Mouse (Mus musculus): ENCODE results near the gene Cebpa. TPM values are rescaled to one million over a fixed set of nuclear protein-coding genes. Genes with fewer than 3 reads are reported as not detected.

The Cebpa gene
- polyA plus RNA-seq, 1 experiment from 2014 or later = 0.32 TPM

DNA sequence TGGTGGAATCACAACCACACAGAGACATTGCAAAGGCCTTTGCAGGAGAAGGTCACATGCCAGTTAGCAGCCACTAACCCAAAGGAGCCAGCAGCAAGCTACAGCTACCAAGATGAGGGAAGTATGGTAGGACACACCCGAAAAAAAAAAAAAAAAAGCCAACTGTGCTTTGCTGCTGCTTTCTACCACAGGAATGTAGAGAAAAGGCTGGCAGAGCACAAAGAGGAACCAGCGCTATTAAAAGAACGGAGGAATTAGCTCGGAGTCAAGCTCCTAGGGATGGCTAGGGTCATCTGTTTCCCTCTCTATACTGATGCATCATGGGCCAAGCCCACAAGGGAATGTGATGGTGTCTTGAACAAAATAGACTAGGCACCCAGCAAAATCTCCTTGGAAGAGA lies 20.3 kb upstream of the Cebpa start:
- Histone ChIP-seq H3K27me3 (replicated peaks; ENCODE audit: control insufficient read depth, insufficient read depth, low read length) (no peaks in the 10 kb centered on the region), H3K4me1 (replicated peaks; ENCODE audit: control insufficient read depth, insufficient read depth, low read length) (no peaks in the 10 kb centered on the region), H3K4me3 (replicated peaks; ENCODE audit: low read length) (no peak overlapping the region), H3K9ac (replicated peaks; ENCODE audit: low read depth, low read length) (no peak overlapping the region), H3K9me3 (ENCODE audit: control insufficient read depth, low read length) (peaks cover 2% of the 10 kb centered on the region; the same call in 1 of the 2 replicates), H3K36me3 (ENCODE audit: control insufficient read depth, insufficient read depth) (no peaks in the 10 kb centered on the region), H3K4me2 (ENCODE audit: low read length) (no peak overlapping the region), H3K27ac (ENCODE audit: low read length) (no peak overlapping the region)
- no peak for ATAC-seq
- WGBS = 73% methylated on average over 4 of the region's 4 CpGs

DNA sequence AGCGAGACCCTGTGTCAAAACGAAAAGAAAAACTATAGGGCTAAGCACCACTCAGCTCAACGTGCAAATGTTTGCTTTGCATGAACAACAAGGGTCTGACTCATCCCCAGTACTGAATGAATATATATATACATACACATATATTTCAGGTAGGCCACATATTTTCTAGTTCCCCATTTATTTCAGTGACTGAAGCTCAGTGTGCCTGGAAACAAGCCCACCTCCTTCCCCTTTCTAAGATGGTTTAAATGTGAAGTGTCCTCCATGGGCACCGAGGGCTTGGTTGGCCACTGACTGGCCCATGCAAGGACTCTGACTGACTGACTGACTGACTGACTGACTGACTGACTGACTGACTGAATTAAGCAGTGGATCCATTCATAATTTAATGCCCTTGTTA lies 19.6 kb upstream of the Cebpa start:
- no peaks in the 10 kb centered on the region for H3K27me3 ChIP-seq (replicated peaks; ENCODE audit: control insufficient read depth, insufficient read depth, low read length)
- no peak overlapping the region for H3K4me2 ChIP-seq (ENCODE audit: low read length)
- H3K4me1 ChIP-seq (replicated peaks; ENCODE audit: control insufficient read depth, insufficient read depth, low read length) = no peaks in the 10 kb centered on the region
- ATAC-seq = no peak
- peaks cover 2% of the 10 kb centered on the region; the same call in 1 of the 2 replicates for H3K9me3 ChIP-seq (ENCODE audit: control insufficient read depth, low read length)
- no peak overlapping the region for H3K4me3 ChIP-seq (replicated peaks; ENCODE audit: low read length)
- H3K27ac ChIP-seq (ENCODE audit: low read length) = no peak overlapping the region
- no peak overlapping the region for H3K9ac ChIP-seq (replicated peaks; ENCODE audit: low read depth, low read length)
- WGBS = 94% methylated on average over 4 of the region's 4 CpGs
- no peaks in the 10 kb centered on the region for H3K36me3 ChIP-seq (ENCODE audit: control insufficient read depth, insufficient read depth)

DNA sequence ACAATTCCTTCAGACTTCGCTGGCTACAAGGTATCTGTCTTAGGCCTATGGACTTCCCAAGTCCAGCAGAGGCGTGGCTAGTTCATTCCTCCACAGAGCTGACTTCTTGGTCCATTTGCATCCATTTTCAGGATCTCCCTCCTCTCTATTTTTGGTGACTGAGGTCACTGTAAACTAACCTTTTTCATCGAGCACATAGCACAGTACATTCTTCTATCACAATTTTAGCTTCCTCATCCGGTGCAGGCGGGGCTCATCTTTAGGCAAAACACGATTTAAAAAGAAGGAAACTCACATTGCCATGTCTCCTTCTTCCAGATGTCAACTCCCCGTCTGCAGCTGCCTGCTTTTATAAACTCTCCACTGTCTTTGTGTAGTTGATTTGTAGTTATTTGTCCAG lies 12.5 kb upstream of the Cebpa start:
- no peak overlapping the region for H3K4me3 ChIP-seq (replicated peaks; ENCODE audit: low read length)
- peaks cover 3% of the 10 kb centered on the region; the same call in 1 of the 2 replicates for H3K9me3 ChIP-seq (ENCODE audit: control insufficient read depth, low read length)
- H3K4me1 ChIP-seq (replicated peaks; ENCODE audit: control insufficient read depth, insufficient read depth, low read length) = no peaks in the 10 kb centered on the region
- H3K4me2 ChIP-seq (ENCODE audit: low read length) = no peak overlapping the region
- no peaks in the 10 kb centered on the region for H3K27me3 ChIP-seq (replicated peaks; ENCODE audit: control insufficient read depth, insufficient read depth, low read length)
- H3K9ac ChIP-seq (replicated peaks; ENCODE audit: low read depth, low read length) = no peak overlapping the region
- WGBS = 81% methylated on average over 7 of the region's 7 CpGs
- H3K27ac ChIP-seq (ENCODE audit: low read length) = no peak overlapping the region
- ATAC-seq = no peak
- no peaks in the 10 kb centered on the region for H3K36me3 ChIP-seq (ENCODE audit: control insufficient read depth, insufficient read depth)

DNA sequence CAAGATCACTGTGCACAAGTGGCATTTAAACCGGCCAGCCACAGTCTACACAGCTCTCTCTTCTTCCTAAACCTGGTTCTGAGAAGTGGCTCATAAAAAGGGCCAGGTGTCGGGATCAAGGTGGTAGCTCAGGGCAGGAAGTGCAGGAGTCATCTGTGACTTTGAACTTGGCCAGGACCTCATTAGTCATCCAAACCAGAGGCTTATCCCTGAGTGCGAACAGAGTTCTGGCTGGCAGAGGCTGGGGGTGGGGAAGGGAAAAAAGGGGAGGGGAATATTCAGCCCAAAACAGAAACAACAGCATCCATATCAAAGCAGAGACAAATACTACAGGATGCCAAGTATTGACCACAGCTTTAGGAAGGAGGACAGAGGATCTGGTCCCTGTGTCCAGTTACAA lies 11.5 kb upstream of the Cebpa start:
- 37% methylated on average over 3 of the region's 3 CpGs for WGBS
- no peak for ATAC-seq
- Histone ChIP-seq H3K9me3 (ENCODE audit: control insufficient read depth, low read length) (peaks cover 5% of the 10 kb centered on the region; the same call in 1 of the 2 replicates), H3K27me3 (replicated peaks; ENCODE audit: control insufficient read depth, insufficient read depth, low read length) (no peaks in the 10 kb centered on the region), H3K9ac (replicated peaks; ENCODE audit: low read depth, low read length) (no peak overlapping the region), H3K36me3 (ENCODE audit: control insufficient read depth, insufficient read depth) (no peaks in the 10 kb centered on the region), H3K4me2 (ENCODE audit: low read length) (no peak overlapping the region), H3K27ac (ENCODE audit: low read length) (no peak overlapping the region), H3K4me1 (replicated peaks; ENCODE audit: control insufficient read depth, insufficient read depth, low read length) (no peaks in the 10 kb centered on the region), H3K4me3 (replicated peaks; ENCODE audit: low read length) (no peak overlapping the region)

DNA sequence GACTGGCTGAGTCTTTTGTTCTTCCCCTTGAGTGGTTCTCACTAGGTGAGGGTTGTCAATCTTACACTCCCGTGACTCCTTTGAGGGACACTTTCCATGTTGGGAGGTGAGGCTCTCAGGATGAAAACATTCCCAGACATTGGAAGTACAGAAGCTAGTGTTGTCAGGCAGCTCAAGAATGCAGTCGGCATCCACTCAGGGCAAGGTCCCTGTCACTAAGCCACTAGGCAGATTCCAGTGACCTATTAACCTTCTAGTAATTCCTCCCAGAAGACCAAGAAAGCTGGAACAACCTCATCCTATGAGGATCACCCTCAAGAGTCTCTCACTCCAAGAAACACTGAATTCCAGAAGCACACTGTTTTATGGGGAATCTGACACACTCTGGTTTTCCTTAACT lies 11.0 kb upstream of the Cebpa start:
- Histone ChIP-seq H3K36me3 (ENCODE audit: control insufficient read depth, insufficient read depth) (no peaks in the 10 kb centered on the region), H3K9ac (replicated peaks; ENCODE audit: low read depth, low read length) (no peak overlapping the region), H3K27ac (ENCODE audit: low read length) (no peak overlapping the region), H3K4me3 (replicated peaks; ENCODE audit: low read length) (no peak overlapping the region), H3K4me1 (replicated peaks; ENCODE audit: control insufficient read depth, insufficient read depth, low read length) (no peaks in the 10 kb centered on the region), H3K27me3 (replicated peaks; ENCODE audit: control insufficient read depth, insufficient read depth, low read length) (no peaks in the 10 kb centered on the region), H3K4me2 (ENCODE audit: low read length) (no peak overlapping the region), H3K9me3 (ENCODE audit: control insufficient read depth, low read length) (peaks cover 5% of the 10 kb centered on the region; the same call in 1 of the 2 replicates)
- ATAC-seq = no peak
- 28% methylated on average over 2 of the region's 2 CpGs for WGBS

DNA sequence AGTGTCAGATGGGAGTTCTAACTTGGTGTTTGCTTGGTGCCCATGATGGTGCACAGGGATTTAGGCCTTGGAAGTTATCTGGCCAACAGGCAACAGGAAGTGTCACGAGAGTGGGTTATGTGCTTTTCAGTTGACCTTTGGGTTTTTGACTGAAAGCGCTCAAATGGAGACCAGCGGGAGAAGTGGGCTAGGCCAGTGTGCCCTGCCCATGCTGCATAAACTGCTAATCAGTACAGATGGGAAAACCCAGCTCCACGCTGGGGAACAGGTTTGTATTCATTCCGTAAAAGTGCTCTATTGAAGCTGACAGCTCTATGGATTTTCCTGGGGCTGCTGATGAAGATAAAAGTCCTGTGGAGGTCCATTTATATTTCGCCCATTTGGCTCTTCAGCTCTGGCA lies 10.4 kb upstream of the Cebpa start:
- H3K4me1 ChIP-seq (replicated peaks; ENCODE audit: control insufficient read depth, insufficient read depth, low read length) = no peaks in the 10 kb centered on the region
- no peak overlapping the region for H3K27ac ChIP-seq (ENCODE audit: low read length)
- H3K4me2 ChIP-seq (ENCODE audit: low read length) = no peak overlapping the region
- no peak overlapping the region for H3K4me3 ChIP-seq (replicated peaks; ENCODE audit: low read length)
- no peak for ATAC-seq
- H3K9ac ChIP-seq (replicated peaks; ENCODE audit: low read depth, low read length) = no peak overlapping the region
- no peaks in the 10 kb centered on the region for H3K27me3 ChIP-seq (replicated peaks; ENCODE audit: control insufficient read depth, insufficient read depth, low read length)
- 0 out of 2 replicates have a peak, but pooled peaks cover 3% of the 10 kb centered on the region for H3K9me3 ChIP-seq (ENCODE audit: control insufficient read depth, low read length)
- 75% methylated on average over 6 of the region's 6 CpGs for WGBS
- no peaks in the 10 kb centered on the region for H3K36me3 ChIP-seq (ENCODE audit: control insufficient read depth, insufficient read depth)

DNA sequence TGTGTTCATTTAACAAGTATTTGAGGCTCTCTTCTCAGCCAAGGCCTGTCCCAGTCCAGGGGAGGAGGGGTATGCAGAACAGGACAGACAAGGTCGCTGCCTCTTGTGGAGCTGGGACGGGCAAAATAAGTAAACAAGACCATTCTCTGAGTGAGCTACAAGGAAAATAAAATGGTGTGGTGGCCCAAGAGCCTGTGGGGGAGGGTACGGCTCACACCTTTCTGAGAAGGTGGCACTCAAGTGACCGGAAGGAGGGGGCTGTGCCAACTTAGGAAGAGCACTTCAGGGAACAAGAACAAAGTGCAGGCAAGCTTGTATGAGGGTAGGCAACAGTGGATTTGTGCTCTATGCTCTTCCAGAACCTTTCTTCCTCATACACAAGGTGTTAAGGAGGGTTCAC lies 6.0 kb upstream of the Cebpa start:
- Histone ChIP-seq H3K9me3 (ENCODE audit: control insufficient read depth, low read length) (0 out of 2 replicates have a peak, but pooled peaks cover 3% of the 10 kb centered on the region), H3K4me2 (ENCODE audit: low read length) (no peak overlapping the region), H3K36me3 (ENCODE audit: control insufficient read depth, insufficient read depth) (no peaks in the 10 kb centered on the region), H3K9ac (replicated peaks; ENCODE audit: low read depth, low read length) (no peak overlapping the region), H3K27ac (ENCODE audit: low read length) (no peak overlapping the region), H3K27me3 (replicated peaks; ENCODE audit: control insufficient read depth, insufficient read depth, low read length) (peaks cover 16% of the 10 kb centered on the region), H3K4me3 (replicated peaks; ENCODE audit: low read length) (no peak overlapping the region), H3K4me1 (replicated peaks; ENCODE audit: control insufficient read depth, insufficient read depth, low read length) (peaks cover 6% of the 10 kb centered on the region)
- no peak for ATAC-seq
- WGBS = 62% methylated on average over 4 of the region's 4 CpGs

DNA sequence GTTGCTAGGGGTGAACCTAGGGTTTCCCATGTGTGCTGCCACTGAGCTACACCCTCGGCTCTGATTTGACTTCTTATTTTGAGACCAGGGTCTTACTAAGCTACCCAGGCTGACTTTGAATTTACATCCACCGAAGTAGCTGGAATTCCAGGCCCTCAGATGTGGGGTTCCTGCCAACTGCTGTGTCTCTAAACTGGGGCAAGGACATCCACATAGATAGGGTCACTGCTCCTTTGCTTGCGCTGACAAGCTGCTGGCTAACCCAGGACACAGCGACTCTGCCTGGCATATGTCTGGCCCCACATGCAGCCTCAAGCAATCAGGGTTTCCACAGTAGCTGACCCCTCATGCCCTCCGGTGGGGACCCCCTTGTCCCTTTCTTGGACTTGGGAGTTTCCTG lies 5.4 kb upstream of the Cebpa start:
- Histone ChIP-seq H3K4me1 (replicated peaks; ENCODE audit: control insufficient read depth, insufficient read depth, low read length) (peaks cover 8% of the 10 kb centered on the region), H3K9ac (replicated peaks; ENCODE audit: low read depth, low read length) (no peak overlapping the region), H3K9me3 (ENCODE audit: control insufficient read depth, low read length) (0 out of 2 replicates have a peak, but pooled peaks cover 3% of the 10 kb centered on the region), H3K36me3 (ENCODE audit: control insufficient read depth, insufficient read depth) (no peaks in the 10 kb centered on the region), H3K27me3 (replicated peaks; ENCODE audit: control insufficient read depth, insufficient read depth, low read length) (peaks cover 16% of the 10 kb centered on the region), H3K4me3 (replicated peaks; ENCODE audit: low read length) (no peak overlapping the region), H3K4me2 (ENCODE audit: low read length) (no peak overlapping the region), H3K27ac (ENCODE audit: low read length) (no peak overlapping the region)
- no peak for ATAC-seq
- WGBS = 82% methylated on average over 5 of the region's 5 CpGs

DNA sequence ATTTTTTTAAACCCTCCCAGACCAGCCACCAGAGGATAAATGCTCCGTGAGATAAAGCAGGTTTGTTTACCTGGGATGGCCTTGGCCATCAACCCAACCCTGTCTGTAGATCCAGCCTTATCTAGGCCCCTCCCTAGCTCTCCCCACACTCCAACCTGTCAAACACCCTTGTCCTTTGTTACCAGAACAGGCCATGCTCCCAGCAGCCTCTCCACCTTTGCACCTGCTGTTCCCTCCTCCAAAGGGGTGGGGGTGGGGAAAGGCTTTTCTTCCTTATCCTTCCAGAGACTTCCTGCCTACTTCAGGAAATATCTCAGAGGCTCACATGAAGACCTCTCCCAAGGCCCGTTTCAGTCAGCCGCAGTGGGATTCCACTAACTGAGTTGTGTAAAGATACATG lies 2.6 kb upstream of the Cebpa start:
- Histone ChIP-seq H3K36me3 (ENCODE audit: control insufficient read depth, insufficient read depth) (no peaks in the 10 kb centered on the region), H3K9ac (replicated peaks; ENCODE audit: low read depth, low read length) (no peak overlapping the region), H3K27ac (ENCODE audit: low read length) (no peak overlapping the region), H3K9me3 (ENCODE audit: control insufficient read depth, low read length) (0 out of 2 replicates have a peak, but pooled peaks cover 3% of the 10 kb centered on the region), H3K4me2 (ENCODE audit: low read length) (no peak overlapping the region), H3K27me3 (replicated peaks; ENCODE audit: control insufficient read depth, insufficient read depth, low read length) (peaks cover 40% of the 10 kb centered on the region), H3K4me3 (replicated peaks; ENCODE audit: low read length) (no peak overlapping the region), H3K4me1 (replicated peaks; ENCODE audit: control insufficient read depth, insufficient read depth, low read length) (peaks cover 21% of the 10 kb centered on the region)
- no peak for ATAC-seq
- 71% methylated on average over 3 of the region's 3 CpGs for WGBS

DNA sequence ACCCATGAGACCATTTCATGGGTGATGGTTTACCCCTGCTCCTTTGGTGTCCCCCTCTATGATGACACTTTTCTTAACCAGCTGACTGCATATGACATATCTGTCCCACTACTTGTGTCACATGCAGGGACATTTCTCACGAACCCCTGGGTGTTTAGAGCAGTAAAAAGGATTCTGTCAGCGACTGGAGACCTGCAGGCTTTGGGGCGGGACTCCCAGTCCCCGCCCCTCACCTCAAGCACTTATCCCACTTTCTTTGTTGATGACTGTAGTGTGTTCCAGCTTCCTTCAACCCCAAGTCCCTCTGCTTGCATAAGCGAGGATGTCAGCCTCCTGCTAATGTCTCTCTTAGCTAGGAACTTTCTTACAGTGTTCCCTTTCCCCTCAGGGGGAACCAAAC lies 2.0 kb upstream of the Cebpa start:
- Histone ChIP-seq H3K9me3 (ENCODE audit: control insufficient read depth, low read length) (no peaks in the 10 kb centered on the region), H3K27ac (ENCODE audit: low read length) (no peak overlapping the region), H3K9ac (replicated peaks; ENCODE audit: low read depth, low read length) (no peak overlapping the region), H3K4me3 (replicated peaks; ENCODE audit: low read length) (no peak overlapping the region), H3K4me2 (ENCODE audit: low read length) (no peak overlapping the region), H3K27me3 (replicated peaks; ENCODE audit: control insufficient read depth, insufficient read depth, low read length) (peaks cover 45% of the 10 kb centered on the region), H3K36me3 (ENCODE audit: control insufficient read depth, insufficient read depth) (no peaks in the 10 kb centered on the region), H3K4me1 (replicated peaks; ENCODE audit: control insufficient read depth, insufficient read depth, low read length) (peaks cover 21% of the 10 kb centered on the region)
- 52% methylated on average over 5 of the region's 5 CpGs for WGBS
- no peak for ATAC-seq
